Mouse (Mus musculus) induced T-regulatory cell, adult 2 months (primary cell): ENCODE measurements around the gene Prok2.

Experiments
- DNase-seq: peaks from one replicate; pipeline ENCODE4 v3.0.0-alpha.2; 2012; ENCODE audit warnings: low read depth

Prok2 gene

DNA sequence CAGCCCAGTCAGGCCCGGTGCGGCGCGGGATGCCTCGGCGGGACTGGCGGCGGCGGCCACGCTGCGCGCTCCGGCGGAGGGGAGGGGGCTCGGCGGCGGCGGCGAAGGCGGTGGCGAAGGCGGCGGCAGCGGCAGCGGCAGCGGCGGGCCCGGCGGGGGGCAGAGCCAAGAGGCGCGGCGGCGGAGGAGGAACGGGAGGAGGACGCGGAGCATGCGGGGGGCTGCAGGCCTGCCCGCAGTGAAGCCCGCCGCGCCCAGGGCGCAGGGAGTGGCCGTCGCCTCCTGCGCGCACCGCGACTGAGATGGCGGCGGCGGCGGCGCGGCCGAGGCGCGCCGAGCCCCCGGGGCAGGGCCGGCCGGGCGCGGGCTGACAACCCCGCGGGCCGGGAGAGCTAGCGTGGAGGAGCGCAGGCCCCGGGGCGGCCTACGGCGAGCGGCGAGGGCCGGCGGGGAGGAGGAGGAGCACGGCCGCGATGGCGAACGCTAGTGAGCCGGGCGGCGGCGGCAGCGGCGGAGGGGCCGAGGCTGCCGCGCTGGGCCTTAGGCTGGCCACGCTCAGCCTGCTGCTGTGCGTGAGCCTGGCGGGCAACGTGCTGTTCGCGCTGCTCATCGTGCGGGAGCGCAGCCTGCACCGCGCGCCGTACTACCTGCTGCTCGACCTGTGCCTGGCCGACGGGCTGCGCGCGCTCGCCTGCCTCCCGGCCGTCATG is 33.8 kb downstream of the Prok2 start, which contains the start of gene Gpr27:
Gene Gpr27 (plus strand): TSS at position 474 of the 710 bp plus-strand sequence.
- DNase-seq, result peak; percentile 12

DNA sequence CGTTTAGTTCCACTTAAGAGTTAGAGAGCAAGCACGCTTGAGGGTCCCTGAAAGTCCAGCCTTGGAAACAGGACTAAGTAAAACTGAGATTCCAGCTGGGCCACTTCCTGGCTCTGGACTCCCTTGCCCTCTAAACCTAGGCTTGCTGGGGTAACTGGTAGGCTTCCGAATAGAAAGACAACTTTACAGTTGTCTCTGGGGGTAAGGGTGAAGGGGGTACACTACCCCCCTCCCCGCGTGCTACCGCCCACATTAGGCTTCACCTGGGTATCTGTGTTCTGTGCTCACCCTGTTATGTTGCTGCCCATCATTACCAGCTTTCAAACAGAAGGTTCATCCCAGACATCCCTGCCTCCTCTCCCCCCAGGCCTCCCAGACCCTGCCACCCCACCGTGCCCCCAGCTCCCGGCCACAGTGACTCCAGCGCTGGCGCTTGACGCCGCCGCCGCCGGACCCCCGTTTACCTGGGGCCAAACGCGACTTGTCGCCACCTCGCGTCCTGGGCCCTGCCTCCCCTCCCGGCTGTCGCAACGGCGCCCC is 34.5 kb downstream of the Prok2 start:
- no peak for DNase-seq

DNA sequence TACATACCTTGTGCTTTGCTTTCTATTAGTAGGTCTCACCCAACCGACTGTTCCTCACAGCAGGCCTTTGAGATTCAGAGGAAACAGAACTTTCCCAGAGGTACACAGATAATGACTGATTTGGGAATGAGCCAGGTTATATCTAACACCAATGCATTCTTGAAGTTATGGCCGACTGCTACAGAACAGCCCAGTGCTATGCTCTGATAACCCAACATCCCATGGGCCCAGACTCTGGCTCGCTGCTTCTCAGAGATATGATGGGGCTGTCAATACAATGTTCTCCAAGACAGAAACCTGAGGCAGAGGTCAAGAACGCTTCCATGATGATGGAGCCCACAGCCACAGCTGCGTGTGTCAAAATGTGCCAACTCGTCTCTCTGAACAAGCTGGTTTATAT is 37.7 kb downstream of the Prok2 start:
- no peak for DNase-seq

DNA sequence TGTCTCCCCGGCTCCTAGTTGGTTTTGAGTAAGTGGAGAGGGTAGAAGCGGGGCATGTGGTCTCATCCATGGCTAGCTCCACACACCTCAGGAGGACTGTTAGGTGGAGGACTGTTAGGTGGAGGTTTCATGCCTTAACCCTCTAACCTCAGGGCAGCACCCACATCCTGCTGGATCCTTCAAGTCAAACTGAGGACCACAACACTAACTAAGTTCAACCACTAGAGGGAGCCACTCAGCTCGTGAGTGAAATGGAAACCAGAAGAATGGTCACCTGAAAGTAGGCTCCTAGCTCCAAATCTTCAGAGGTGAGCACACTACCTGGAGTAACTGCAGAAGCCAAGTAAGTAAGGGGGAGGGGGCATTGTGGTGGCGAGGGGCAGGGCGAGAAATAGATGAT is 41.3 kb downstream of the Prok2 start:
- DNase-seq, result peak; percentile 90

DNA sequence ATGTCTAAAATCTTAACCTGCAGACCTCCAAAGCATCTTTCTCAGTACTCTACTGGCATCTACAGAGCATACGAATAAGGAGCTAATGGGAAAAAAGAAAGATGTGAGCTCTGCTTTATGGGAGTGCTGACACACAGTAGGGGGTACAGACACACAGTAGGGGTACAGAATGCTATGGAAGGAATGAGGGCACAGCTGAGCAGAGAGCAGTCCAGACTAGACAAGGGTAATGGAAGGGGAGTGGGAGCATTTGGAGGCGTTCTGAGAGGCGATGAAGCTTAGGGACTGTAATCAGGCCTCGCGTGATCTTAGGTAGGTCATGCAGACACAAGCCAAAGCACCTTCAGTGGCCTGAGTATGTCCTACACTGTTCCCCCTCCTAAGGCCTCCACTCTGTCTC is 42.2 kb downstream of the Prok2 start:
- no peak for DNase-seq

DNA sequence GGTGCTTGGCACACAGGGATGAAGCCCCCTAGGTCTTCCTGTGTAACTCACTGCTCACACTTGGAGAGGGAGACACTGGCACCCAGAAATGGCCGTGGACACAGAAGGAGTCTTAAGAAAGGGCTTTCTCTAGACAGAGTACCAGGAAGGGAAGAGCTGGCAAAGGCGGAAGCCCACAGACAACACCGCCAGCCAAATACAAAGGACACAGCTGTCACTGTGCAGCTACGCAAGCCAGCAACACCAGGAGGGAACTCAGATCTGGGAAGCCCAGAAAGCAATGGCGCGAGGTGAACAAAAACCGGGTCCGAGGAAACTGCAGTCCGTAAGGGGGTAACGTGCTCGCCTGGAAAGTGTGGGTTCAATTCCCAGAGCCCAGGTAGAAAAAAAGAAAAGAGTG is 48.1 kb downstream of the Prok2 start:
- DNase-seq, result no peak

DNA sequence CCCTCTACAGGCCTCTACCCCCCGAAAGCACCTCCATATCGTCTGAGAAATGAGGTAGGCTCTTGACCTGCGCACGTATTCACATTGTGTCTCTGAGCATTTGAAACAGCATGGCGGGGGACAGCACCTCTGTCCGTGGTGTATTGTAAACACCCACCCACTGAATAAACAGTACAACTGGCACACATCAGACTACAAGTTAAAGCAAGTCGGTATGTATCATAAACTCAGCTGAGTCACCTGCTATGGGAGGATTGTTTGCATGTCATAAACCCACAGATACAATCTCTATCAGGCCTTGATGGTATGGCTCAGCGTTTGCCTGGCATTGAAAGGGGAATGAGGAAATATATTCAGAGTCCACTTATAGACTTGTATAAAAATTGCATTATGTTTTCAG is 48.9 kb downstream of the Prok2 start:
- DNase-seq, result no peak

DNA sequence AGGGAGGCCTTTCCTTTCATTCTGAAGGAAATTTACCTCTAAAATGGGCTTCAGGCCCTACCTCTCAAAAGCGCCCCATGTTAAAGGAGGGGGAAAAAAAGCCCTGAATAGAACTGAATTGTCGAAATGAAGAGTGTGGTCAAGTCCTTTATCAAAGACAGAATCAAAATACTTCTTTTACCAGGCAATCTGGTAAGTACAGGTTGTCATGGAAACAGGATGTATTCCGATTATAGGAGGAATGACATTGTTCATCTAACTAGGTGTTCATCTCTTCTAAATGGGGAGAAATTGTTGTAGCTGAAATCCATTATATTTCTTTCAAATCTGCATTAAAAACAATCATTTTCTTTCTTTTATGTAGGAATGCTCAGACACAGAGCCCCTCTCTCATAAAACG is 51.7 kb downstream of the Prok2 start:
- DNase-seq, result no peak

DNA sequence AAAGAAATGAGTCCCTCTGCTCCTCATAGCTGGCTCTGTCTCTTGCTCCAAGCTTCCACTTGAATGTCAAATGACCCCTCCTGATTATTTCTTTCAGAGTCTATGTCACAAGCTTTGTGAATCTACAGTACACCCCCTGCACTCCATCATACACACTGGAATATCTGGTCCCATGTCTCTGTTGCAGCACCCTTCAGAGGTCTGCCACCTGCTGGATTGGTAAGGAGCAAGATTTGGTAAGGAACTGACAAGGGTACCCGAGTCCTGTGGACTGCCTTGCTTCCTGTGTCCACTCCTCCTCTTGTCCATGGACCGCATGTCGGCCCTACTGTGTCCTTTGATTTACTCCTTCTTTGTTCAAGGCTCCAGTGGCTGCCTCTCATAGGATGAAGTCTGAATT is 54.4 kb downstream of the Prok2 start:
- DNase-seq, result no peak

DNA sequence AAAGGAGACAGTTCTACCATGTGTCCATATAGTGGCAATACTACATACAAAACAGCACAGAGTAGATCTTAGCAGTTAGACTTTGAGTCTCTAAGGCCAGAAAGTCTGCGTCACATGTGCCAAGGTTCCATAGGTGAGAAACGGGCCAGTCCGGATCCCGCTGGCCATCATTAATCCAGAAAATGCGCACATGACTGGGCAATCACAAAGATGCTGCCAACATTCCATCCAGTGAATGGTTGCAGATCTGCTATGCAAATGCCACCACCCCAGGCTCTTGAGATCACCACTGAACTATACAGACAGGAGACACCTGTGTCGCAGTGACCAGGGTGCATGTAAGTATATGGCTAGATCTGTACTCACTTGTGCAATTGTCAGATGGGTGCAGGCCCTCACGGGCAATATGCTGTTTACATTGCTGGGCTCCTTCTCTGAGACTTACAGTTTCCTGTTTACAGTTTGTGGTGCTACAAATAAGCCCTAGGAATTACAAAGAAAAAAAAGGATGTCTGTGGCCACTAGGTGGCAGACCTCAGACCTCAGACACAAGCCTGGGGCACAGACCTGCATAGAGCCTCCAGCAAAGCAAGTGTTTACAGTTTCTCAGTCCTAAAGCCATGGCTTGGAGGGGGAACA is 55.6 kb downstream of the Prok2 start:
- DNase-seq, result peak; percentile 86

DNA sequence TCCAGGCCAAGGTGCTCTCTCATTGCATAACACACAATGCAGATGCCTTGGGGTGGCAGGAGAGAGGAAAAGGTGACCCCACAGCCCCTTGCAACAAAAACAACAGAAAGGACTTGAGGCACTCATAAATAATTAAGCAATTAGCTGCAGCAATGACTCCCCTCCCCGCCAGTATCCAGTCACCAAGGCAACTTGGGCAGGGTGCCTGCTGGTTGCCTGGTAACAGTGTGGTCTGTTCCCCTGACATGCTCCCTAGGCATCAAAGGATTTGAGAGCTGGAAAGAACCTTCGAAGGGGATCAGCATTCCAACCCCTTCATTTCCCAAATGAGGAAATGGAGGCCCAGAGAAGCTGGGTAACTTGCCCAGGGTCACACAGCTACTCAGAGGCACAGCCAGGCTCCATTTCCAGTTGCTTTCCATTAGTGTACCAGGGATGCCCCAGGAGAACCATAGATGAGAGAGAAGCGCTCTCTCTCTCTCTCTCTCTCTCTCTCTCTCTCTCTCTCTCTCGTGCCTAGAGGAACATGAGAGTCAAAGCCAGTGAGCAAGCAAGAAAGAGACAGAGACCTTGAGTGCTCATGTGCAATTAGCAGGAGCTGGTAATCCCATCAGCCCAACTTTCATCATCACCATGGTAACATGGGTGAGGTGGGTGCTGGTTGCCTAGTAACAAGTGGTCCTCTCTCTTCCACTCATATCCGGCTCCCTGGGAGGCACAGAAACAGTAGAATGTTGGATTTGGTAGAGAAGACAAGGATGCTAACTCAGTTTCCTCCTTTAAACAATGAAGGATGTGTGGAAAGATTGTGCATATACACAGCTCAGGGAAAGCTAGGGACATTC is 56.5 kb downstream of the Prok2 start:
- DNase-seq, result no peak

DNA sequence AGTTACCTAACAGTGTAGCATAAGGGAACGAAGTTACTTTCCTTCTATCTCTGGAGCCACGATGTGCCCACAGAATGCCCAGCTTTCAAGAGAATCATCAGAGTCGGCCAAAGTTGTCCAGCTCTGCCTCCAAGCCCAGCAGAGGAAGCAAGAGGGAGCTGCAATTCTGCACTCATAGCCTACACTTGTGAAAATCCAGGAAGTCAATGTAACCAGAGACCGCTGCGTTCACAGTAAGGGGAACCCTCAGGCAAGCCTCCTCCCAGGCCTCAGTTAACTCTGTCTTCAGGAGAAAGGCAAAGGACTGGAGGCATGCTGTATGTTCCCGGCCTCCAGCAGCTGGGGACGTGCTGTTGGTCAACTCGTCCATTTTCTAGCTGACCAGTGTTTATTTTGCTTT is 58.9 kb downstream of the Prok2 start:
- no peak for DNase-seq

DNA sequence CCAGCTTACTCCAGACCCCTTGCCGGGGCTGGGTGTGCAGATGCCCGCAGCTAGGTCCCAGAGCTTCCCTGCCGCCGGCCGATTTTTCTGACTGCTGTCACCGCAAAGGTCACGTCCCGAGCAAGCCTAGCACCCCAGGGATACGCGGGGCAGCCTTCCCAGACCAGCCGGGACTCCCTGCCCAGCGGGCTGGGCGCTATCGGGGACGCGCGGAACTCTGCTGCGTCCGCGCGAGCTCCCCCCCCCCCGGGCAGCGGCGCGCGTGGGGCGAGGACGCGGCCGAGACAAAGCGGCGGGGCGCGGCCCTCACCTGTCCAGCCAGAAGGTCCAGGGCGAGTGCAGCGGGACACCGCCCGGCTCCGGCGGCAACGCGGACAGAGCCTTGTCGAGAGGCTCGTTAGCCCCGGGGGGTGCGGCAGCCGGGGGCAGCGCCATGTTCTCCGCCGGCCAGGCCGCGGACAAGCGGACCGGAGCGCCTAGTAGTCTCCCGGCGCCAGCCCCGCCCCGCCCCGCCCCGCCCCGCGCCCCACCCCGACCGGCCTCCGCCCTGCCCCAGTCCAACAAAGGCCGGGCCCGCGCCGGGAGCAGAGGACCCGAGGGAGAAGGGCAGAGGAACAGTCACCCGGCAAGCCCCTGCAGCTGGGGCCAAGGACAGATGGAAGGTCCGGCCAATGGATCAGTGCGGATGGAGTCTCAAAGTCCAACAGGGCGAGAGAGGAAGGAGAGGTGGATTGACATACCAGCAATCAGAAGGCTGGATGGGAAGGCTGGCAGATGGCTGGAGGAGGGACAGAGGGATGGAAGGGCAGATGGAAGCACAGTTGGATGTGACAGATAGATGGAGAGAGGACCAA is 59.6 kb downstream of the Prok2 start, which contains the start of the genes Eif4e3 and Gm20696:
Gene Eif4e3 (minus strand): TSS at position 454 of the 854 bp plus-strand sequence.
Gene Gm20696 (minus strand): TSS at position 480 of the 854 bp plus-strand sequence.
- DNase-seq, result peak; percentile 54

DNA sequence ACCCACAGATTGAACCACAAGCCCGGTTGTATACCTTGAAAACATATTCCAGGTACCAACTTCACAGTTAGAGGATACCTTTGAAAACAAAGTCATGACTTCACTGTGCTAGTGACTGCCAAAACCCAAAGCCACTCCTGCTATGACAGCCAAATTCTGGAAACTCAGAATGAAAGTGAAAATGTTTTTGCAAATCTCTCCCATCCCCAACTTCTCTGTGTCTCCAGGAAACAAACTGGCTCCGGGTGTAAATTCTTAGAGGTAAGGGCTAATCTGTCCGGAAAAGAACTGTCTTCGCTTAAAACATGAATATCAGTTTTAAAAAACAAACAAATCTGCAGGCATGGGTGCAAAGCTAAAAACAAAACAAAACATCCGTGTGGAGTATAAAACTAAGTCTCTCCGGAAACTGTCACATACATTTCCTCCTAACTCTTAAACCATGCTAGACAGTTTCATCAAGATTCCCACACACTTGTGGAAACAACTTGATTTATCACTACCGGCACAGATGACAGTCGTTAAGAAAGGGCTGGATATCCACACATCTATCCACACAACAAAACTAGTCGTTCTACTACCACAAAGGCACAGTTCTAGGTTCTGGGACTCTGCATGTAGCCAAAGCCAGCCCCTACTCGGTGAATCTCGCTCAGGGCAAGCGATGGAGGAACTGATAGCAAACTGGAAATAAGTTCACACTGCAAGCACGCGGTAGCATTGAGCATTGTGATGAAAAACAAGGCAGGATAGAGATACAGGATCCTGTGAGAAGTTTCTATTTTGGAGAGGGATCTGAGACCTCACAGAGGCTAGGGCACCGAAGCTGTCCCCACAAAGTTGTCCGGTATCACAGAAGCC is 60.5 kb downstream of the Prok2 start:
- peak; percentile 87 for DNase-seq

DNA sequence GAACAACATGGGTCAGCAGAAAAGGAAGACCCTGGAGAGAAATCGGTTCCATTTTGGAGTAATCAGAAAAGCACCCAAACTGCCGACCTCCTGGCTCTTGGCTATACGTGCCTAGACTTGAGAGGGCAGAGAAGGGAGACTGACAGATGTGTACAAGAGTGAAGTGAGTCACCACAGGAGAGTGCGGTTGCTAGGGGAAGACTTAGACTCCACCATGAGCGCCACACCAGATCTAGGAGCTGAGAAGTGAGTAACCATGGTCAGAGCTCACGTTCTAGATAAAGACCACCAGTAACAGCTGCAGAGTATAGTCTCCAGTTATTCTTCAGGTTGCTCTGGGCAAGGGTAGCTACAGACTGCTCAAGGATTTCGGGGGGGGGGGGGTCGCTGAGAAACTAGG is 63.0 kb downstream of the Prok2 start:
- peak; percentile 50 for DNase-seq
